Mouse (Mus musculus): ENCODE measurements around the gene Nbas. TPM values are rescaled to one million over a fixed set of nuclear protein-coding genes. Genes with fewer than 3 reads are reported as not detected.

The Nbas gene
- total RNA-seq, 1 experiment: 32.2 TPM

- no peaks in the 10 kb centered on the region; a peak in 1 of 4 replicates for H3K4me1 ChIP-seq (ENCODE audit: control insufficient read depth in 2 of 2, insufficient read depth in 2 of 2, low read length in 2 of 2, poor library complexity in 1 of 2)
- H3K9me3 ChIP-seq (ENCODE audit: control insufficient read depth, insufficient read depth, low read depth, low read length): no peaks in the 10 kb centered on the region
- no peak overlapping the region for H3K9ac ChIP-seq (ENCODE audit: insufficient read depth, low read depth, low read length, poor library complexity, severe bottlenecking)
- no peaks in the 10 kb centered on the region; the same call in 1 of the 2 replicates for H3K36me3 ChIP-seq (ENCODE audit: control insufficient read depth, insufficient read depth, low read length, poor library complexity, severe bottlenecking)
- TF ChIP-seq CHD2 (IDR thresholded peaks at IDR 0.05; ENCODE audit: low read depth, low read length) (no peak), MAFK (IDR thresholded peaks at IDR 0.05; ENCODE audit: insufficient read depth, low read depth, low read length) (no peak), ZNF384 (IDR thresholded peaks at IDR 0.05; ENCODE audit: low read depth, low read length) (no peak), ZC3H11A (IDR thresholded peaks at IDR 0.05; ENCODE audit: borderline replicate concordance, low read depth, low read length) (no peak)
- H3K4me3 ChIP-seq (ENCODE audit: insufficient read depth in 1 of 2, low read depth in 1 of 2, low read length in 2 of 2, poor library complexity in 1 of 2, severe bottlenecking in 1 of 2): no peak overlapping the region
- in situ Hi-C loops (cut with MboI; ENCODE audit: low sequenced_read_pairs in 2 of 2, unreplicated experiment in 2 of 2): no loop called here
- no peak for DNase-seq (ENCODE audit: low read depth, low spot score)
- H3K27ac ChIP-seq (ENCODE audit: insufficient read depth, low read depth, low read length, poor library complexity, severe bottlenecking): no peak overlapping the region
Measured at GRCm38 (mm10) chr12:13580796-13581195, 311.9 kb downstream of the Nbas start.

GRCm38 (mm10) chr12:13583386-13583785 lies 314.5 kb downstream of the Nbas start:
- no peaks in the 10 kb centered on the region; the same call in 1 of the 2 replicates for H3K36me3 ChIP-seq (ENCODE audit: control insufficient read depth, insufficient read depth, low read length, poor library complexity, severe bottlenecking)
- H3K27ac ChIP-seq (ENCODE audit: insufficient read depth, low read depth, low read length, poor library complexity, severe bottlenecking): no peak overlapping the region
- in situ Hi-C loops (cut with MboI; ENCODE audit: low sequenced_read_pairs in 2 of 2, unreplicated experiment in 2 of 2): no loop called here
- no peak for TF ChIP-seq HCFC1 (IDR thresholded peaks at IDR 0.05; ENCODE audit: borderline replicate concordance, insufficient read depth, low read length)
- no peak for TF ChIP-seq CHD2 (IDR thresholded peaks at IDR 0.05; ENCODE audit: low read depth, low read length)
- no peak for TF ChIP-seq ZNF384 (IDR thresholded peaks at IDR 0.05; ENCODE audit: low read depth, low read length)
- TF ChIP-seq ZC3H11A (IDR thresholded peaks at IDR 0.05; ENCODE audit: borderline replicate concordance, low read depth, low read length): no peak
- TF ChIP-seq MAFK (IDR thresholded peaks at IDR 0.05; ENCODE audit: insufficient read depth, low read depth, low read length): no peak
- no peak overlapping the region for H3K4me3 ChIP-seq (ENCODE audit: insufficient read depth in 1 of 2, low read depth in 1 of 2, low read length in 2 of 2, poor library complexity in 1 of 2, severe bottlenecking in 1 of 2)
- no peaks in the 10 kb centered on the region for H3K4me1 ChIP-seq (ENCODE audit: control insufficient read depth in 2 of 2, insufficient read depth in 2 of 2, low read length in 2 of 2, poor library complexity in 1 of 2)
- no peak overlapping the region for H3K9ac ChIP-seq (ENCODE audit: insufficient read depth, low read depth, low read length, poor library complexity, severe bottlenecking)
- DNase-seq (ENCODE audit: low read depth, low spot score): no peak
- no peaks in the 10 kb centered on the region for H3K9me3 ChIP-seq (ENCODE audit: control insufficient read depth, insufficient read depth, low read depth, low read length)

- no peaks in the 10 kb centered on the region for H3K9me3 ChIP-seq (ENCODE audit: control insufficient read depth, insufficient read depth, low read depth, low read length)
- H3K27ac ChIP-seq (ENCODE audit: insufficient read depth, low read depth, low read length, poor library complexity, severe bottlenecking): no peak overlapping the region
- no peak overlapping the region for H3K4me3 ChIP-seq (ENCODE audit: insufficient read depth in 1 of 2, low read depth in 1 of 2, low read length in 2 of 2, poor library complexity in 1 of 2, severe bottlenecking in 1 of 2)
- TF ChIP-seq ZNF384 (IDR thresholded peaks at IDR 0.05; ENCODE audit: low read depth, low read length): no peak
- no peak for TF ChIP-seq HCFC1 (IDR thresholded peaks at IDR 0.05; ENCODE audit: borderline replicate concordance, insufficient read depth, low read length)
- no peak for TF ChIP-seq ZC3H11A (IDR thresholded peaks at IDR 0.05; ENCODE audit: borderline replicate concordance, low read depth, low read length)
- no peak for TF ChIP-seq CHD2 (IDR thresholded peaks at IDR 0.05; ENCODE audit: low read depth, low read length)
- TF ChIP-seq MAFK (IDR thresholded peaks at IDR 0.05; ENCODE audit: insufficient read depth, low read depth, low read length): no peak
- no peaks in the 10 kb centered on the region; the same call in 1 of the 2 replicates for H3K36me3 ChIP-seq (ENCODE audit: control insufficient read depth, insufficient read depth, low read length, poor library complexity, severe bottlenecking)
- H3K9ac ChIP-seq (ENCODE audit: insufficient read depth, low read depth, low read length, poor library complexity, severe bottlenecking): no peak overlapping the region
- in situ Hi-C loops (cut with MboI; ENCODE audit: low sequenced_read_pairs in 2 of 2, unreplicated experiment in 2 of 2): no loop called here
- H3K4me1 ChIP-seq (ENCODE audit: control insufficient read depth in 2 of 2, insufficient read depth in 2 of 2, low read length in 2 of 2, poor library complexity in 1 of 2): no peaks in the 10 kb centered on the region
- DNase-seq (ENCODE audit: low read depth, low spot score): no peak
Measured at GRCm38 (mm10) chr12:13585527-13586156, 316.7 kb downstream of the Nbas start.

- no peak overlapping the region for H3K27ac ChIP-seq (ENCODE audit: insufficient read depth, low read depth, low read length, poor library complexity, severe bottlenecking)
- in situ Hi-C loops (cut with MboI; ENCODE audit: low sequenced_read_pairs in 2 of 2, unreplicated experiment in 2 of 2): no loop called here
- no peaks in the 10 kb centered on the region for H3K4me1 ChIP-seq (ENCODE audit: control insufficient read depth in 2 of 2, insufficient read depth in 2 of 2, low read length in 2 of 2, poor library complexity in 1 of 2)
- no peaks in the 10 kb centered on the region for H3K9me3 ChIP-seq (ENCODE audit: control insufficient read depth, insufficient read depth, low read depth, low read length)
- no peak overlapping the region for H3K9ac ChIP-seq (ENCODE audit: insufficient read depth, low read depth, low read length, poor library complexity, severe bottlenecking)
- no peaks in the 10 kb centered on the region; the same call in 1 of the 2 replicates for H3K36me3 ChIP-seq (ENCODE audit: control insufficient read depth, insufficient read depth, low read length, poor library complexity, severe bottlenecking)
- no peak for DNase-seq (ENCODE audit: low read depth, low spot score)
- TF ChIP-seq ZC3H11A (IDR thresholded peaks at IDR 0.05; ENCODE audit: borderline replicate concordance, low read depth, low read length) (no peak), ZNF384 (IDR thresholded peaks at IDR 0.05; ENCODE audit: low read depth, low read length) (no peak), MAFK (IDR thresholded peaks at IDR 0.05; ENCODE audit: insufficient read depth, low read depth, low read length) (no peak), CHD2 (IDR thresholded peaks at IDR 0.05; ENCODE audit: low read depth, low read length) (no peak), HCFC1 (IDR thresholded peaks at IDR 0.05; ENCODE audit: borderline replicate concordance, insufficient read depth, low read length) (no peak)
- no peak overlapping the region for H3K4me3 ChIP-seq (ENCODE audit: insufficient read depth in 1 of 2, low read depth in 1 of 2, low read length in 2 of 2, poor library complexity in 1 of 2, severe bottlenecking in 1 of 2)
Measured at GRCm38 (mm10) chr12:13587675-13588074, 318.7 kb downstream of the Nbas start.
